ENCODE assay signal across 11 mouse cellular contexts in genomic region chr2:168113692-168114091, GRCm38 (mm10). TPM values are rescaled to one million over a fixed set of nuclear protein-coding genes. Genes with fewer than 3 reads are reported as not detected.
DNase-seq lines count a peak whose midpoint lies in the region; ATAC-seq and TF ChIP-seq lines count a peak whose summit lies in the region.
"Had no signal": no experiment of that assay in that cellular context is flagged by ENCODE, and none has a peak within 500 bp of the region (broad histone marks: within the 10 kb centered on the region; RNA-seq: fewer than 3 reads in every experiment).

No protein-coding gene starts in this region.

- H3K27ac ChIP-seq in intestine, postnatal 0 days (ENCODE audit: low read depth, low read length): no peak overlapping the region
- H3K27ac ChIP-seq in intestine, embryonic 16.5 days (ENCODE audit: low read length): no peak overlapping the region

- no peak overlapping the region for H3K4me2 ChIP-seq in intestine, postnatal 0 days (replicated peaks; ENCODE audit: low read depth)
- no peak overlapping the region for H3K4me2 ChIP-seq in intestine, embryonic 16.5 days (ENCODE audit: low read depth, low read length)

- 79% methylated on average over 5 of the region's 5 CpGs for WGBS in intestine, postnatal 0 days
- WGBS in intestine, embryonic 16.5 days: 72% methylated on average over 5 of the region's 5 CpGs

- no peak overlapping the region for H3K4me3 ChIP-seq in intestine, postnatal 0 days (ENCODE audit: low read depth, low read length)
- H3K4me3 ChIP-seq in intestine, embryonic 16.5 days (ENCODE audit: low read length): no peak overlapping the region
- peak overlapping the region; percentile 54 for H3K4me3 ChIP-seq in megakaryocyte, embryonic 14.5 days (replicated peaks)

- no peak overlapping the region for H3K9ac ChIP-seq in intestine, postnatal 0 days (ENCODE audit: low read depth, low read length)
- H3K9ac ChIP-seq in intestine, embryonic 16.5 days (ENCODE audit: low read depth, low read length): no peak overlapping the region

- peak; percentile 31 for DNase-seq in MN1 (ENCODE audit: low spot score)
- peak; percentile 30 for DNase-seq in retina, embryonic 14.5 days (ENCODE audit: low spot score)
- DNase-seq in natural killer cell, adult 2 months (ENCODE audit: low spot score in 2 of 2): no peak
- DNase-seq in cerebellum, postnatal 36 days: no peak
- DNase-seq: heart, postnatal 14 days; layer of hippocampus, adult 9-11 months had no signal

- TF ChIP-seq CTCF in intestine, postnatal 0 days (IDR thresholded peaks at IDR 0.05; ENCODE audit: low read depth): 0 out of 2 replicates have a peak, but pooled peaks have one; percentile 19

- no peaks in the 10 kb centered on the region for H3K9me3 ChIP-seq in intestine, postnatal 0 days (ENCODE audit: control insufficient read depth)
- no peaks in the 10 kb centered on the region for H3K9me3 ChIP-seq in intestine, embryonic 16.5 days (ENCODE audit: control insufficient read depth, low read length)
- no peaks in the 10 kb centered on the region for H3K9me3 ChIP-seq in megakaryocyte, embryonic 14.5 days

- 0 out of 2 replicates have a peak, but pooled peaks cover 4% of the 10 kb centered on the region for H3K27me3 ChIP-seq in intestine, postnatal 0 days (replicated peaks; ENCODE audit: control insufficient read depth, insufficient read depth, low read length)
- no peaks in the 10 kb centered on the region; the same call in 1 of the 2 replicates for H3K27me3 ChIP-seq in intestine, embryonic 16.5 days (replicated peaks; ENCODE audit: control insufficient read depth, insufficient read depth, low read length)
- peaks cover 19% of the 10 kb centered on the region for H3K27me3 ChIP-seq in megakaryocyte, embryonic 14.5 days (replicated peaks)

- H3K36me3 ChIP-seq in intestine, postnatal 0 days (ENCODE audit: control insufficient read depth, insufficient read depth): no peaks in the 10 kb centered on the region
- no peaks in the 10 kb centered on the region for H3K36me3 ChIP-seq in intestine, embryonic 16.5 days (ENCODE audit: control insufficient read depth, insufficient read depth, low read length)
- no peaks in the 10 kb centered on the region for H3K36me3 ChIP-seq in megakaryocyte, embryonic 14.5 days (replicated peaks; ENCODE audit: low read length)

- ATAC-seq in intestine, postnatal 0 days: no peak
- no peak for ATAC-seq in intestine, embryonic 16.5 days
- ATAC-seq in megakaryocyte, adult 5-6 weeks (ENCODE audit: poor library complexity, severe bottlenecking): no peak
- ATAC-seq: inflammation-experienced regulatory T-cells, adult 6 months had no signal

- H3K4me1 ChIP-seq in intestine, postnatal 0 days (replicated peaks; ENCODE audit: control insufficient read depth, insufficient read depth, low read length): no peaks in the 10 kb centered on the region
- peaks cover 16% of the 10 kb centered on the region for H3K4me1 ChIP-seq in intestine, embryonic 16.5 days (ENCODE audit: control insufficient read depth, insufficient read depth, low read length)
- peaks cover 69% of the 10 kb centered on the region for H3K4me1 ChIP-seq in megakaryocyte, embryonic 14.5 days

RNA-seq across cellular contexts. Expression of gene Pard6b, which starts 32.9 kb away (rescaled TPM):
- polyA plus RNA-seq in intestine, postnatal 0 days (2015; fragmentation: Nextera tagmentation; extraction: Ambion mirVana): 13.8 and 17.3 TPM in 2 replicates
- 7.8 and 13.9 TPM in 2 replicates for polyA plus RNA-seq in intestine, embryonic 16.5 days (2015; fragmentation: Nextera tagmentation; extraction: Ambion mirVana)
- 1.4 and 1.8 TPM in 2 replicates for polyA plus RNA-seq in megakaryocyte, embryonic 14.5 days (2012; ENCODE audit: insufficient read depth, low replicate concordance)
- 0.30 TPM in 1 of 2 replicates, not detected in the other for total RNA-seq in megakaryocyte, adult 5-6 weeks (2015)
- 0.26 TPM in 1 of 2 replicates, not detected in the other for total RNA-seq in megakaryocyte, adult 5-6 weeks (2017)

Comparison
In these comparisons a context has a peak if more than half of its experiments do, and no peak if none do; other contexts are left out.
1. DNase-seq: peak in MN1 (single experiment) and retina, embryonic 14.5 days (single experiment); none in natural killer cell, adult 2 months (0 of 2) and cerebellum, postnatal 36 days (0 of 2).